Mouse (Mus musculus) thymus, adult 2 months (tissue): ENCODE data around the gene Aire.

Experiments
- CTCF ChIP-seq: fragments of 200-500 bp; IDR thresholded peaks from 2 replicates; pipeline ENCODE4 v1.5.1; 2012; ENCODE audit warnings: mild to moderate bottlenecking, control low read depth, low read length, moderate library complexity, borderline replicate concordance; ENCODE audit not compliant: control insufficient read depth, poor library complexity, insufficient read depth; ENCODE audit errors: extremely low read depth
- POLR2A ChIP-seq: fragments of 200-500 bp; IDR thresholded peaks from 2 replicates; pipeline ENCODE4 v1.6.1; 2012; ENCODE audit warnings: mild to moderate bottlenecking, low read length, control low read depth, moderate library complexity; ENCODE audit not compliant: control insufficient read depth, poor library complexity, insufficient read depth; ENCODE audit errors: extremely low read depth

- no peak for TF ChIP-seq POLR2A
- TF ChIP-seq CTCF: no peak
These were observed 38.8 kb downstream of the Aire start for GRCm38 (mm10) chr10:78004479-78005100.
